Mouse (Mus musculus) forebrain, embryonic 11.5 days (tissue): ENCODE data around the gene Pomgnt2. TPM values are rescaled to one million over a fixed set of nuclear protein-coding genes. Genes with fewer than 3 reads are reported as not detected.

ENCODE experiments used
- ATAC-seq: fragments of 200-750 bp; cut with Nextera tagmentation; replicated peaks from 2 replicates; pipeline ENCODE4 v1.8.0; 2017; ENCODE audit warnings: moderate TSS enrichment; ENCODE audit not compliant: low FRiP score
- DNase-seq: peaks from one replicate; pipeline ENCODE4 v3.0.0-alpha.2; 2017; ENCODE audit warnings: low spot score
- H3K27ac ChIP-seq: fragments of 300-500 bp; sonication (generic); 2 replicates; pipeline ENCODE4 v1.5.1; 2014; ENCODE audit warnings: low read depth, low read length
- H3K27me3 ChIP-seq: fragments of 300-500 bp; sonication (generic); 2 replicates; pipeline ENCODE4 v1.6.1; 2014; ENCODE audit warnings: mild to moderate bottlenecking, low read length, mixed read lengths; ENCODE audit not compliant: control insufficient read depth, insufficient read depth
- H3K36me3 ChIP-seq: fragments of 300-500 bp; sonication (generic); 2 replicates; pipeline ENCODE4 v1.6.1; 2014; ENCODE audit warnings: mild to moderate bottlenecking, low read length, moderate library complexity, mixed read lengths; ENCODE audit not compliant: control insufficient read depth, insufficient read depth
- H3K4me1 ChIP-seq: fragments of 300-500 bp; sonication (generic); replicated peaks from 2 replicates; pipeline ENCODE4 v1.6.1; 2014; ENCODE audit warnings: low read length, mixed read lengths; ENCODE audit not compliant: control insufficient read depth, insufficient read depth
- H3K4me2 ChIP-seq: fragments of 300-500 bp; sonication (generic); 2 replicates; pipeline ENCODE4 v1.6.1; 2014; ENCODE audit warnings: low read depth, mild to moderate bottlenecking, low read length, moderate library complexity, mixed read lengths; ENCODE audit not compliant: severe bottlenecking
- H3K4me3 ChIP-seq: fragments of 300-500 bp; sonication (generic); 2 replicates; pipeline ENCODE4 v1.5.1; 2014; ENCODE audit warnings: low read depth, low read length
- H3K9ac ChIP-seq: fragments of 300-500 bp; sonication (generic); 2 replicates; pipeline ENCODE4 v1.6.1; 2014; ENCODE audit warnings: low read length
- H3K9me3 ChIP-seq: fragments of 300-500 bp; sonication (generic); 2 replicates; pipeline ENCODE4 v1.6.1; 2016; ENCODE audit warnings: low read length, mixed read lengths; ENCODE audit not compliant: control insufficient read depth
- WGBS: fragments of 180-500 bp; shearing (Covaris S2); extraction: QIAGEN DNeasy Blood & Tissue Kit; methylation state at CpG from one replicate; pipeline ENCODE4 v1.1.7; 2014; 5-methylcytosine and 5-hydroxymethylcytosine counted together
- polyA plus RNA-seq: library from polyadenylated mRNA; unstranded; fragments of >200 nt; fragmentation: Nextera tagmentation; extraction: Ambion mirVana; gene quantifications from 2 replicates; pipeline ENCODE4 v1.2.1, GENCODE M21; 2014

The Pomgnt2 gene
- 12.9 and 14.6 TPM in 2 replicates for polyA plus RNA-seq

DNA sequence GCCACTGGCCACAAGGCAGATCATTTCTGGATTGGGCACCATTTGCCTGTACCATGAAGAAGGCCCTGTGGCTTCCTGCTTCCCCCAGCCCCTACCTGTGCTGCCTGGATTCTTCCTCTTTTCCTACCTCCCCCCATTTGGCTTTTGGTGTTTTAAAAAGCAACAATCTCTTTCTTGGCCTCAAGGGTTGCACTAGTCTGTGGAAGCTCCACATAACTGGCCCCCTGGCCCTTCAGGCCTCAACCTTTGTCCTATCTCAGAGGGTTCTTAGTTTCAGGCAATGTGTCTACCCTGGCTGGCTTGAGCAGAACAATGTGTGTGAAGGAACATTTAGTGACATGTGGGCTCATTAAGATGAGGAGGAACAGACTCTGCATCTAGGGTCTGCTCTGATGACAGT is at the start of gene Pomgnt2:
Gene Pomgnt2, minus strand, starts transcription at position 101 of the 400 bp plus-strand sequence.
- H3K9ac ChIP-seq: no peak within 1 kb of the TSS
- peak within 1 kb of the TSS; percentile 94; the same call in 1 of the 2 replicates for H3K4me2 ChIP-seq
- no peaks in the 10 kb centered on the region for H3K27me3 ChIP-seq
- no peaks in the 10 kb centered on the region for H3K9me3 ChIP-seq
- no peaks in the 10 kb centered on the region for H3K36me3 ChIP-seq
- ATAC-seq (no peak), DNase-seq (no peak)
- H3K27ac ChIP-seq: no peak within 1 kb of the TSS
- peak within 1 kb of the TSS; percentile 88 for H3K4me3 ChIP-seq
- H3K4me1 ChIP-seq: peaks cover 2% of the 10 kb centered on the region; the same call in 1 of the 2 replicates

DNA sequence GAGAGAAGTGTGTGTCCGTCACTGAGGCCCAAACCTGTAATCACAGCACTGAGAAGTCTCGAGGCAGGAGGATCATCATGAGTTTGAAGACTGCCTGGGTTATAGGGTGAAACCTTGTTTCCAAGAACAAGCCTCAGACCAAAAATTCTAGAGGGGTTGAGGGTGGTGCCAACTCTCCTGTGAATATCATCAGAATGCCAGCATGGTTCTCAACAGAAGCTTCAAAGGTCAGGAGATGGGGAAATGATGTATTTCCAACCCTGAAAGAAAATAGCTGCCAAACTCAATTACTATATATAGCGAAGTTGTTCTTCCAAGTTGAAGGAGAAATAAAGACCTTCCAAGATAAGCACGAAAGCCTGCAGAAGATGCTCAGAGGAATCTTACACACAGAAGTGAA is 42.9 kb upstream of the Pomgnt2 start:
- H3K4me1 ChIP-seq: peaks cover 3% of the 10 kb centered on the region
- WGBS: 83% methylated on average over 4 of the region's 4 CpGs
- no peak for DNase-seq
- no peak overlapping the region for H3K4me2 ChIP-seq
- H3K4me3 ChIP-seq: no peak overlapping the region
- ATAC-seq: no peak
- no peaks in the 10 kb centered on the region for H3K9me3 ChIP-seq
- no peak overlapping the region for H3K9ac ChIP-seq
- H3K36me3 ChIP-seq: no peaks in the 10 kb centered on the region
- H3K27me3 ChIP-seq: no peaks in the 10 kb centered on the region
- H3K27ac ChIP-seq: no peak overlapping the region

DNA sequence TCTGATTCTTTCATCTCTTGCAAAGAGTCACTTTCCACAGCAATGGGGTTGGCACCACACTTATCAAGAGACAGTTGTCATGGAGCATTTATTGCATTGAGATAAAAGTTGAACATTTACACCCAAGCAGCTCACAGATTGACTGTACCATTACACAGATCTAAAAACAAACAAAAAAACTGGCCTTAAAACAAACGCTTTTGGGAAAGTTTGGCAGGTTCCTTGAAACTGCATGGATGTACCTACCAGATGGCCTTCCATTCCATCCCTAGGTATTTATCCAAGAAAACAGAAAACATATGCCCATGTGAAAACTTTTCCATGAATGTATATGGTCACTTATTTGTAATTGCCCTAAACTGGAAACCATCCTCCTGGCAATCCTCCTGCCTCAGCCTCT is 41.7 kb upstream of the Pomgnt2 start:
- no peaks in the 10 kb centered on the region for H3K27me3 ChIP-seq
- DNase-seq (no peak), ATAC-seq (no peak)
- no peak overlapping the region for H3K9ac ChIP-seq
- H3K4me1 ChIP-seq: peaks cover 3% of the 10 kb centered on the region
- H3K4me2 ChIP-seq: no peak overlapping the region
- no peak overlapping the region for H3K4me3 ChIP-seq
- no peaks in the 10 kb centered on the region for H3K36me3 ChIP-seq
- WGBS: 86% methylated on average over 1 of the region's 1 CpGs
- H3K9me3 ChIP-seq: no peaks in the 10 kb centered on the region
- no peak overlapping the region for H3K27ac ChIP-seq

DNA sequence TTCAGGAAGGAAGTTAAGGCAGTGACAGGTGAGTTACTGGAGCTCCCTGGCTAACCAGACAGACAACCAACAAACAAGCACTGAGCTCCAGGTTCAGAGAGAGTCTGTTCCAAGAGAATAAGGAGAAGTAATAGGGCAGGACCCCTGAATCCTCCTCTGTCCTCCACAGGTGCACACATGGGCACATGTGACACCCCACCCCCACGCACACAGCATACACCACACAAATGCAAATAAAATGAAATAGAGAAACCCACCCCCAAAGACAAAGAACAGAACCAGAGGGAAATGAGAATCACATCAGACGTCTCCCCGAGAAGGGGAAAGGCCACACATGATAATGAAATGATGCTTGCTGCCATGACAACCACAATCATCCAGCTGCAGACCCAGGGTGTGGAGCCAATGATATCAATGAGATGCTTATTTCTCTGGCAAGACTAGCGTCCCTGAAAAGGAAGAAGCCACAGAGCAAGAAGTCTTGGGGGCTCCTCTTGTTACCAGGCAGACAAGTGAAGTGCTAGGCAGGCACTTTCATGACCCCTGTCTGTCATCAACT is 39.7 kb upstream of the Pomgnt2 start:
- no peak overlapping the region for H3K4me3 ChIP-seq
- no peak overlapping the region for H3K27ac ChIP-seq
- no peak overlapping the region for H3K4me2 ChIP-seq
- no peak overlapping the region for H3K9ac ChIP-seq
- 67% methylated on average over 4 of the region's 4 CpGs for WGBS
- peaks cover 3% of the 10 kb centered on the region for H3K4me1 ChIP-seq
- no peaks in the 10 kb centered on the region for H3K27me3 ChIP-seq
- H3K36me3 ChIP-seq: no peaks in the 10 kb centered on the region
- DNase-seq (no peak), ATAC-seq (no peak)
- no peaks in the 10 kb centered on the region for H3K9me3 ChIP-seq

DNA sequence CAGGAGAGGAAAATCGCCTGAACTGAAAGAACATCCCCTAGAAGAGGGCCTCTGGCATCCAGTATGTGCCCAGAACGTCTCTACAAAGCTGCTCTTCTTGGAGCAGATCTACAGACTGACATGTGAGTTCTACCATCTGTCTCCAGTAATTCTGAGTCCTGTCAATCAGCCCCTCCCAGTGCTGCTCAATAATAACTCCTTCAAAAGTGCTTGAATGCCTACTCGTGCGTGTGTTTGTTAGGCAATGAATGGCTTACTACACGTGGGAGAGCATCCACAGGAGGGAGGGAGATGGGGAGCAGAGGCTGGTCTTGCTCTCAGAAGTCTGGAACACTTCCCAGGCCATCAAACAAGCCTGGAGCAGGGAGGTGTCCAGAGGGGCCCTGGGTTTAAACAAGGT is 38.9 kb upstream of the Pomgnt2 start:
- no peak for ATAC-seq
- whole genome bisulfite sequencing: 32% methylated on average over 5 of the region's 5 CpGs
- H3K4me2 ChIP-seq: no peak overlapping the region
- no peaks in the 10 kb centered on the region for H3K36me3 ChIP-seq
- H3K4me1 ChIP-seq: peaks cover 3% of the 10 kb centered on the region
- H3K9me3 ChIP-seq: no peaks in the 10 kb centered on the region
- no peak for DNase-seq
- H3K27me3 ChIP-seq: no peaks in the 10 kb centered on the region
- no peak overlapping the region for H3K4me3 ChIP-seq
- H3K27ac ChIP-seq: no peak overlapping the region
- no peak overlapping the region for H3K9ac ChIP-seq

DNA sequence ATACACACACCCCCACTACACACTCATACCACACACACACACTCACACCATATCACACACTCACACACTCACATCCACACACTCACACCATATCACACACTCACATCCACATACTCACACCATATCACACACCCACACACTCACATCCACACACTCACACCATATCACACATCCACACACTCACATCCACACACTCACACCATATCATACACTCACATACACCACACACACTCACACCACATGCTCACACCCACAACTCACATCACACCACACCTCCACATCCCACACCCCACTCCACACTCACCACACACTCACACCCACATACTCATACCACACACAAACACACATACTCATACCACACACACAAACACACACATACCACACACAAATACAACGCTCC is 38.0 kb upstream of the Pomgnt2 start:
- Histone ChIP-seq H3K27me3 (no peaks in the 10 kb centered on the region), H3K36me3 (no peaks in the 10 kb centered on the region), H3K4me3 (no peak overlapping the region), H3K9me3 (no peaks in the 10 kb centered on the region), H3K4me1 (peaks cover 3% of the 10 kb centered on the region), H3K9ac (no peak overlapping the region), H3K27ac (no peak overlapping the region), H3K4me2 (no peak overlapping the region)
- DNase-seq (no peak), ATAC-seq (no peak)
- WGBS: 90% methylated on average over 1 of the region's 1 CpGs

DNA sequence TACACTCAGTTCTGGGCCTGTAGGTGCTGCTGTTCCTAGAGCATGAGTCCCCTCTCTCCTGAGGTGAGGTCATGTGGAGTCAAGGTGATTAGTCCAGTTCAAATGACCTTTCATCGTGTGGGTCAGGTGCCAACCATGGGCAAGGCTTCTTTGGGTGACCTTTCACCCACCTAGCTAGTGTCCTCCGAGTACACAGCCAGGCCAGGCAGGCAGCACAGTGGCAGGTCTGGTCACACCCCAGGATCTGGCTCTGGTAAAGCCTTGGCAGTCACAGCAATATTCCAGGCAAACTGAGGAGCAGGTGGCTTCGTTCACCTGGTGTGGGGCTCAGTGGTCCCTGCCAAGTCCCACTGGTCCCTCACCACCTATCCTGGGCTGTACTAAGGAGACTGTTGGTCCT is 35.2 kb upstream of the Pomgnt2 start:
- Histone ChIP-seq H3K9me3 (no peaks in the 10 kb centered on the region), H3K36me3 (no peaks in the 10 kb centered on the region), H3K9ac (no peak overlapping the region), H3K27me3 (no peaks in the 10 kb centered on the region), H3K27ac (no peak overlapping the region), H3K4me2 (no peak overlapping the region), H3K4me3 (no peak overlapping the region), H3K4me1 (peaks cover 3% of the 10 kb centered on the region)
- DNase-seq: no peak
- WGBS: 90% methylated on average over 3 of the region's 3 CpGs
- ATAC-seq: no peak

DNA sequence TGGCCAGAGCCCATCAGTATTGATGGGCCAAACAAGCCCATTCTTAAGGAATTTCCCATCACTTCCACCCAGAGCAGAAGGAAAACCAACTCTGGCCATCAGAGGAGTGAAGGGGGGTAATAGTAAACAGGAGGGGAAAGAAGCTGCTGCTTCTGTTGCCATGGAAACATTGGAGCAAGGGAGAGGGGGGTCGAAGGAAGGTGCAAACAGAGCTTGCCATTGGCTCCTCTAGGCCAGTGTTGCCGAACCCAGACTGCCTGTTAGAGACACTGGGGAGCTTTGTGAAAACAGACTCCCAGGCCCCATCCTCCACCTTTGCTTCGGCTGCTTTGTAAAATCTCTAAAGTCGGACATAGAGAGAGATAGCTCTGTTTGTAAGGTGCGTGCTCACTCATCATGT is 33.8 kb upstream of the Pomgnt2 start:
- H3K4me3 ChIP-seq: no peak overlapping the region
- no peaks in the 10 kb centered on the region for H3K9me3 ChIP-seq
- H3K27ac ChIP-seq: no peak overlapping the region
- no peak for DNase-seq
- no peak overlapping the region for H3K9ac ChIP-seq
- peaks cover under 1% of the 10 kb centered on the region; the same call in 1 of the 2 replicates for H3K4me1 ChIP-seq
- H3K4me2 ChIP-seq: no peak overlapping the region
- H3K27me3 ChIP-seq: no peaks in the 10 kb centered on the region
- WGBS: 57% methylated on average over 5 of the region's 5 CpGs
- no peaks in the 10 kb centered on the region for H3K36me3 ChIP-seq
- no peak for ATAC-seq

DNA sequence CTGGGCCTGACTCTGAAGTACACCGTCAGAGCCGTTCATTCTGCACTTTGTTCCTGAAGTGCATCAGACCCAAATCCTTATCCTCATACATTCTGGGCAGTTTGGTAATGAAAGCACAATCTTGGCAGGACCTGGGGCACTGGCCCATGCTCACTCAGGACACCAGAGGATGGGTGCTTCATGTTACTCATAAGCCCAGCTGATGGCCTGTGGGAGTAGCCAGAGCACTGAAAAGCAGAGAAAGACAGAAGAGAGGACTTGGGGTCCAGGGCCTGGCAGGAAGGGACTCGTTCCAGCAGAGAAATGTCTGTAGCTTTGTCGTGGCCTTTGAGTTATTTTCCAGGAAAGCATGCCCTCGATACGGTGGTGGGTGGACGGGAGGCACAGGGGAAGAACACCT is 32.9 kb upstream of the Pomgnt2 start:
- Histone ChIP-seq H3K27me3 (no peaks in the 10 kb centered on the region), H3K27ac (no peak overlapping the region), H3K4me3 (no peak overlapping the region), H3K4me1 (no peaks in the 10 kb centered on the region), H3K4me2 (no peak overlapping the region), H3K9ac (no peak overlapping the region), H3K9me3 (no peaks in the 10 kb centered on the region), H3K36me3 (no peaks in the 10 kb centered on the region)
- no peak for ATAC-seq
- 92% methylated on average over 7 of the region's 7 CpGs for WGBS
- no peak for DNase-seq
